Mouse (Mus musculus) liver, embryonic 14.5 days (tissue): ENCODE measurements around the gene Pipox.

ENCODE experiments used
- CTCF ChIP-seq: IDR thresholded peaks from 2 replicates; pipeline ENCODE4 v1.5.1; 2016; ENCODE audit warnings: antibody characterized with exemption, low read depth, control low read depth
- EP300 ChIP-seq: IDR thresholded peaks from 2 replicates; pipeline ENCODE4 v1.6.1; 2016; ENCODE audit warnings: antibody characterized with exemption, low read depth

- no peak for TF ChIP-seq EP300
- no peak for TF ChIP-seq CTCF
These were observed 38.7 kb upstream of the Pipox start for GRCm38 (mm10) chr11:77932576-77932975.
